Mouse (Mus musculus): ENCODE measurements around the gene Mypn.

- TF ChIP-seq CTCF (IDR thresholded peaks at IDR 0.05; ENCODE audit: low read depth, low read length) (no peak), POLR2A (IDR thresholded peaks at IDR 0.05; ENCODE audit: borderline replicate concordance, low read depth, low read length) (no peak)
These were observed 43.1 kb downstream of the Mypn start for GRCm38 (mm10) chr10:63160671-63161070.
